Mouse (Mus musculus): ENCODE results near the gene Pde1b. TPM values are rescaled to one million over a fixed set of nuclear protein-coding genes. Genes with fewer than 3 reads are reported as not detected.

The Pde1b gene
- total RNA-seq, 1 experiment, result 12.0 TPM

GRCm38 (mm10) chr15:103479080-103479606 is 23.7 kb upstream of the Pde1b start:
- in situ Hi-C loops (cut with MboI; ENCODE audit: low sequenced_read_pairs in 2 of 2, unreplicated experiment in 2 of 2), result no loop called here
- no peak overlapping the region for H3K9ac ChIP-seq (ENCODE audit: insufficient read depth, low read depth, low read length, poor library complexity, severe bottlenecking)
- no peaks in the 10 kb centered on the region for H3K9me3 ChIP-seq (ENCODE audit: control insufficient read depth, insufficient read depth, low read depth, low read length)
- H3K4me3 ChIP-seq (ENCODE audit: insufficient read depth in 1 of 2, low read depth in 1 of 2, low read length in 2 of 2, poor library complexity in 1 of 2, severe bottlenecking in 1 of 2), result no peak overlapping the region
- no peaks in the 10 kb centered on the region for H3K36me3 ChIP-seq (ENCODE audit: control insufficient read depth, insufficient read depth, low read length, poor library complexity, severe bottlenecking)
- TF ChIP-seq CHD2 (IDR thresholded peaks at IDR 0.05; ENCODE audit: low read depth, low read length) (no peak), MAFK (IDR thresholded peaks at IDR 0.05; ENCODE audit: insufficient read depth, low read depth, low read length) (no peak), ZC3H11A (IDR thresholded peaks at IDR 0.05; ENCODE audit: borderline replicate concordance, low read depth, low read length) (no peak), HCFC1 (IDR thresholded peaks at IDR 0.05; ENCODE audit: borderline replicate concordance, insufficient read depth, low read length) (no peak), ZNF384 (IDR thresholded peaks at IDR 0.05; ENCODE audit: low read depth, low read length) (no peak)
- H3K27ac ChIP-seq (ENCODE audit: insufficient read depth, low read depth, low read length, poor library complexity, severe bottlenecking), result no peak overlapping the region
- no peaks in the 10 kb centered on the region for H3K4me1 ChIP-seq (ENCODE audit: control insufficient read depth in 2 of 2, insufficient read depth in 2 of 2, low read length in 2 of 2, poor library complexity in 1 of 2)
- no peak for DNase-seq (ENCODE audit: low read depth, low spot score)

GRCm38 (mm10) chr15:103480129-103480528 is 22.7 kb upstream of the Pde1b start:
- in situ Hi-C loops (cut with MboI; ENCODE audit: low sequenced_read_pairs in 2 of 2, unreplicated experiment in 2 of 2), result no loop called here
- H3K4me1 ChIP-seq (ENCODE audit: control insufficient read depth in 2 of 2, insufficient read depth in 2 of 2, low read length in 2 of 2, poor library complexity in 1 of 2), result no peaks in the 10 kb centered on the region
- H3K27ac ChIP-seq (ENCODE audit: insufficient read depth, low read depth, low read length, poor library complexity, severe bottlenecking), result no peak overlapping the region
- TF ChIP-seq CHD2 (IDR thresholded peaks at IDR 0.05; ENCODE audit: low read depth, low read length), result no peak
- TF ChIP-seq ZNF384 (IDR thresholded peaks at IDR 0.05; ENCODE audit: low read depth, low read length), result no peak
- no peak for TF ChIP-seq ZC3H11A (IDR thresholded peaks at IDR 0.05; ENCODE audit: borderline replicate concordance, low read depth, low read length)
- TF ChIP-seq MAFK (IDR thresholded peaks at IDR 0.05; ENCODE audit: insufficient read depth, low read depth, low read length), result no peak
- H3K36me3 ChIP-seq (ENCODE audit: control insufficient read depth, insufficient read depth, low read length, poor library complexity, severe bottlenecking), result no peaks in the 10 kb centered on the region
- H3K4me3 ChIP-seq (ENCODE audit: insufficient read depth in 1 of 2, low read depth in 1 of 2, low read length in 2 of 2, poor library complexity in 1 of 2, severe bottlenecking in 1 of 2), result no peak overlapping the region
- no peak overlapping the region for H3K9ac ChIP-seq (ENCODE audit: insufficient read depth, low read depth, low read length, poor library complexity, severe bottlenecking)
- no peaks in the 10 kb centered on the region for H3K9me3 ChIP-seq (ENCODE audit: control insufficient read depth, insufficient read depth, low read depth, low read length)
- DNase-seq (ENCODE audit: low read depth, low spot score), result no peak

- Histone ChIP-seq H3K4me1 (ENCODE audit: control insufficient read depth in 2 of 2, insufficient read depth in 2 of 2, low read length in 2 of 2, poor library complexity in 1 of 2) (no peaks in the 10 kb centered on the region), H3K4me3 (ENCODE audit: insufficient read depth in 1 of 2, low read depth in 1 of 2, low read length in 2 of 2, poor library complexity in 1 of 2, severe bottlenecking in 1 of 2) (no peak overlapping the region), H3K36me3 (ENCODE audit: control insufficient read depth, insufficient read depth, low read length, poor library complexity, severe bottlenecking) (no peaks in the 10 kb centered on the region), H3K9me3 (ENCODE audit: control insufficient read depth, insufficient read depth, low read depth, low read length) (no peaks in the 10 kb centered on the region), H3K9ac (ENCODE audit: insufficient read depth, low read depth, low read length, poor library complexity, severe bottlenecking) (no peak overlapping the region), H3K27ac (ENCODE audit: insufficient read depth, low read depth, low read length, poor library complexity, severe bottlenecking) (no peak overlapping the region)
- in situ Hi-C loops (cut with MboI; ENCODE audit: low sequenced_read_pairs in 2 of 2, unreplicated experiment in 2 of 2), result no loop called here
- DNase-seq (ENCODE audit: low read depth, low spot score), result peak; percentile 50
- no peak for TF ChIP-seq CHD2 (IDR thresholded peaks at IDR 0.05; ENCODE audit: low read depth, low read length)
- no peak for TF ChIP-seq ZNF384 (IDR thresholded peaks at IDR 0.05; ENCODE audit: low read depth, low read length)
- TF ChIP-seq MAFK (IDR thresholded peaks at IDR 0.05; ENCODE audit: insufficient read depth, low read depth, low read length), result no peak
- TF ChIP-seq ZC3H11A (IDR thresholded peaks at IDR 0.05; ENCODE audit: borderline replicate concordance, low read depth, low read length), result peak; percentile 73; the same call in 1 of the 2 replicates
Measured at GRCm38 (mm10) chr15:103482488-103482887, 20.3 kb upstream of the Pde1b start.

DNA sequence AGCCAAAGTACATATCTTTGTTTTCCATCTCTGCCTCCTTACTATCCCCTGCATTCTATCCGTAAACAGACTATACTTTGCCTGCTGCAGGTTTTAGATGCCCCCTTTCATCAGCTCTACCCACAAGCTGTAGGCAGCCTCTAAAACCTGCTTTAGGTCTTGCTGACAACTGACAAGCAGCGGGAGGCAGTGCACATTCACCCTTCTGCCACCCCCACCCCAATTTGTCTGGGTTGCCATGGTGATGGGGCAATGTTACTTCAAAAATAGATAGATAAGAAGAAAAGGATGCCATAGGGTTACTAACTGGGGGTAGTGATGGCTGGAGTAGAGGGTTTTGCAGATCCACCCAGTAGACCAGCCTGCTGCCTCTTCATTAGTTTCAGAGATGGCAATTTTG is 18.3 kb upstream of the Pde1b start:
- Histone ChIP-seq H3K9ac (ENCODE audit: insufficient read depth, low read depth, low read length, poor library complexity, severe bottlenecking) (no peak overlapping the region), H3K27ac (ENCODE audit: insufficient read depth, low read depth, low read length, poor library complexity, severe bottlenecking) (no peak overlapping the region), H3K4me3 (ENCODE audit: insufficient read depth in 1 of 2, low read depth in 1 of 2, low read length in 2 of 2, poor library complexity in 1 of 2, severe bottlenecking in 1 of 2) (no peak overlapping the region), H3K4me1 (ENCODE audit: control insufficient read depth in 2 of 2, insufficient read depth in 2 of 2, low read length in 2 of 2, poor library complexity in 1 of 2) (no peaks in the 10 kb centered on the region), H3K36me3 (ENCODE audit: control insufficient read depth, insufficient read depth, low read length, poor library complexity, severe bottlenecking) (no peaks in the 10 kb centered on the region), H3K9me3 (ENCODE audit: control insufficient read depth, insufficient read depth, low read depth, low read length) (no peaks in the 10 kb centered on the region)
- TF ChIP-seq ZNF384 (IDR thresholded peaks at IDR 0.05; ENCODE audit: low read depth, low read length) (no peak), MAFK (IDR thresholded peaks at IDR 0.05; ENCODE audit: insufficient read depth, low read depth, low read length) (no peak), CHD2 (IDR thresholded peaks at IDR 0.05; ENCODE audit: low read depth, low read length) (no peak), ZC3H11A (IDR thresholded peaks at IDR 0.05; ENCODE audit: borderline replicate concordance, low read depth, low read length) (no peak), HCFC1 (IDR thresholded peaks at IDR 0.05; ENCODE audit: borderline replicate concordance, insufficient read depth, low read length) (no peak)
- no peak for DNase-seq (ENCODE audit: low read depth, low spot score)
- in situ Hi-C loops (cut with MboI; ENCODE audit: low sequenced_read_pairs in 2 of 2, unreplicated experiment in 2 of 2), result no loop called here

DNA sequence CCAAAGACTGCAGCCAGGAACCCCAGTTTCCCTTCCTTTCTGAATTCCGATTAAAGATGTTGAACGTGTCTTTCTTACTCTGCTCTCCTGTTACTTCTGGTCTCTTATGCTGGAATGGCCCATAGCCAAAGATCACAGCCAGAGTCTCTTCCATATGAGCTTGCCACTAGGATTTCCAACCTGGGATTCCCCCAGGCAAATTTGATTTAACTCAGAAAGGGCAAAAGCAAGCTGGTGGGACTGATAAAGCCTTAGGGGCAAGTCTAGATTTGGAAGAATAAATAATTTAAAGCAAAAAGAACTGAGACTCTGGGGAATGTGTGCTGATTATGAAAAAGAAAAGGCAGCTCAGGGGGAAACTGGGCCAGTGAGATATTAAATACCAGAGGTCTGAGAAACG is 17.7 kb upstream of the Pde1b start:
- no peak for DNase-seq (ENCODE audit: low read depth, low spot score)
- H3K27ac ChIP-seq (ENCODE audit: insufficient read depth, low read depth, low read length, poor library complexity, severe bottlenecking), result no peak overlapping the region
- in situ Hi-C loops (cut with MboI; ENCODE audit: low sequenced_read_pairs in 2 of 2, unreplicated experiment in 2 of 2), result no loop called here
- H3K4me3 ChIP-seq (ENCODE audit: insufficient read depth in 1 of 2, low read depth in 1 of 2, low read length in 2 of 2, poor library complexity in 1 of 2, severe bottlenecking in 1 of 2), result no peak overlapping the region
- H3K9me3 ChIP-seq (ENCODE audit: control insufficient read depth, insufficient read depth, low read depth, low read length), result no peaks in the 10 kb centered on the region
- no peak overlapping the region for H3K9ac ChIP-seq (ENCODE audit: insufficient read depth, low read depth, low read length, poor library complexity, severe bottlenecking)
- no peaks in the 10 kb centered on the region for H3K36me3 ChIP-seq (ENCODE audit: control insufficient read depth, insufficient read depth, low read length, poor library complexity, severe bottlenecking)
- H3K4me1 ChIP-seq (ENCODE audit: control insufficient read depth in 2 of 2, insufficient read depth in 2 of 2, low read length in 2 of 2, poor library complexity in 1 of 2), result no peaks in the 10 kb centered on the region
- TF ChIP-seq ZNF384 (IDR thresholded peaks at IDR 0.05; ENCODE audit: low read depth, low read length), result no peak
- no peak for TF ChIP-seq HCFC1 (IDR thresholded peaks at IDR 0.05; ENCODE audit: borderline replicate concordance, insufficient read depth, low read length)
- no peak for TF ChIP-seq MAFK (IDR thresholded peaks at IDR 0.05; ENCODE audit: insufficient read depth, low read depth, low read length)
- no peak for TF ChIP-seq ZC3H11A (IDR thresholded peaks at IDR 0.05; ENCODE audit: borderline replicate concordance, low read depth, low read length)
- TF ChIP-seq CHD2 (IDR thresholded peaks at IDR 0.05; ENCODE audit: low read depth, low read length), result no peak

All from ES-E14 (cell line).